Mouse (Mus musculus): Measurements from ENCODE around the gene Vcp. TPM values are rescaled to one million over a fixed set of nuclear protein-coding genes. Genes with fewer than 3 reads are reported as not detected.

The Vcp gene
- polyA plus RNA-seq, 1 experiment from 2014 or later, result 692 TPM

DNA sequence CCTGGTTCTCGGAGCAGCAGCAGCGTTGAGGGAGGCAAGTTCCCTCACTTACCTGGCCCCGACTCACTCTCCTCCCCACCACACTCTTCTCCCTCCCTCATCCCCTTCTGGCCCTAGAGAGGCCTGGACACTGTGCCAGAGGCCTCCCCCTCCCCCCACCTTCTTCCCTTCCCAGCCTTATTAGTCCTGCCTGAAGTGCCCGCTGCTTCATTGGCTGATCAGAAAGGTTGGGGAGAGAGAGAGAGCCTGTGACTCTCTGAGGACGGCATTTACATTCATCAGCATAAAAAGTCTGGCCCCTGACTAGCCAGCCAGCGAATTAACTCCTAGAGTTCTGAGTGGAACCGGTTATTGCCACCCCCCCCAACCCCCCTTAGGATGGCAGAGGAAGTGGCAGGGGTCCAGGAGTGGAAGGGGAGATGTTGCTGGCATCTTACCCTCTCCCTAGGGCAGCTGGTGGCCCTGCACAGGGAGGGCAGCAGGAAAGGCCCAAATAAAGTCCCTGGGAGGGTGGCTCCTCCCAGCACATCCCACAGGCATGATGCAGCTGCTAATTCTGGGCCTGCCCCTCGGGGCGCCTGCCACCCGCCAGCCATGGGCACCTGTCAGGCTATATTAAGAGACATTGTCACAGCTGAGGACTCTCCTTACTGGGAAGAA, 46.7 kb downstream of the Vcp start:
- no peaks in the 10 kb centered on the region for H3K9me3 ChIP-seq
- no peak overlapping the region for H3K27ac ChIP-seq
- peaks cover 40% of the 10 kb centered on the region for H3K36me3 ChIP-seq
- 21% methylated on average over 10 of the region's 10 CpGs for WGBS
- no peak overlapping the region for H3K9ac ChIP-seq (replicated peaks)
- no peak overlapping the region for H3K4me3 ChIP-seq (replicated peaks)
- peaks cover 6% of the 10 kb centered on the region for H3K27me3 ChIP-seq
- no peak for ATAC-seq (ENCODE audit: insufficient number of reproducible peaks, insufficient read depth, low FRiP score, low TSS enrichment, low read depth)
- peaks cover 39% of the 10 kb centered on the region for H3K4me1 ChIP-seq (replicated peaks)
- no peak overlapping the region for H3K4me2 ChIP-seq

GRCm38 (mm10) chr4:42952563-42952962, 47.7 kb downstream of the Vcp start:
- peaks cover 32% of the 10 kb centered on the region for H3K36me3 ChIP-seq
- no peak overlapping the region for H3K4me2 ChIP-seq
- no peak for ATAC-seq (ENCODE audit: insufficient number of reproducible peaks, insufficient read depth, low FRiP score, low TSS enrichment, low read depth)
- WGBS, result 78% methylated on average over 7 of the region's 7 CpGs
- peaks cover 40% of the 10 kb centered on the region for H3K4me1 ChIP-seq (replicated peaks)
- H3K4me3 ChIP-seq (replicated peaks), result no peak overlapping the region
- no peak overlapping the region for H3K27ac ChIP-seq
- H3K9me3 ChIP-seq, result no peaks in the 10 kb centered on the region
- H3K9ac ChIP-seq (replicated peaks), result no peak overlapping the region
- peaks cover 16% of the 10 kb centered on the region for H3K27me3 ChIP-seq

DNA sequence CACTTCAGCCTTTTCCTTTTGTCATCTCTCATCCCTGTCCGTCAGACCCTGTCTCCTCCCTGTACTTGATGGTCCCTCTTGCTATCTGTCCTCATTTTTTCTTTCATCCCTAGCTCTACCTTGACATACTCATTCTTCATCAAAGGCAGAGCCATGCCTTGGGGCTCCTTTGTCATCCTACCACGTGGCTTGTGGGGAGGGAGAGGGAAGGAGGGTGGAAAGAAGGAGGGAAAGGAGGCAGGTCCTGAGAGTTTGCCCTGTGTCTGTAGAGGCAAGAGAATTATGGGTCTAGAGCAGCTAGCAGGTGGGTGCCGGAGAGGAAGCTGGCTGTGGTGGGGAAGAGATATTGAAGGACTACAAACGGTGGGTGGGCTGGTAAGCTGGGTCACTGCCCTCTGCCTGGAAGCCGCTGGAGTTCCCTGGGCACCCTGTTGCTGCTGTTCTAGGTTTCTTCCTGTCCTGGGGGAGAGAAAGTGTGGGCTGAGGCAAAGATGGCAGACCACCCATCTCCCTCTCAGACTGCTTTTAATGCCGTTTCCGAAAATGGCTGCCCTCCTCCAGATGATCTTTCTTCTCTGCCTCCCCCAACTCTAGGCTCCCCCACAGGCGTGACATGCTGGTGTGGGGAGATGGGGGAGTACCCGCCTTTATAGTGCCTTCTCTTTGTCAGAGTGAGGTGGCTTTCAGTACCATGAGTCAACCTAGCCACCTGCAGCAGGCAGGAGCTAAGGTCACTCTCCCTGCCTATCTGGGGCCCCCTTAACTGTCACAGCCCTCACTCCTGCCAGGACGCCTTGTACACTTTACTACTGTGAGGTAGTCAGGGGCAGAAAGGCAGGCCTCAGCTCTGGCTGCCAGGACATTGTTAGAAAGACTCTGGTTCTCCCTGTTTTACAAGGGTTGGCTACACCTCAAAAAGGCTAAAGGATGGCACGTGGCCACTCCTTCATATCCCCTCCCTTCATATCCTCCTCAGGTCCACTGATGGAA, 48.8 kb downstream of the Vcp start:
- Histone ChIP-seq H3K9ac (replicated peaks) (no peak overlapping the region), H3K27me3 (peaks cover 23% of the 10 kb centered on the region), H3K9me3 (no peaks in the 10 kb centered on the region), H3K4me1 (replicated peaks) (peaks cover 40% of the 10 kb centered on the region), H3K4me3 (replicated peaks) (no peak overlapping the region), H3K36me3 (peaks cover 22% of the 10 kb centered on the region; the same call in 1 of the 2 replicates), H3K4me2 (peak overlapping the region; percentile 67), H3K27ac (no peak overlapping the region)
- ATAC-seq (ENCODE audit: insufficient number of reproducible peaks, insufficient read depth, low FRiP score, low TSS enrichment, low read depth), result no peak
- 65% methylated on average over 11 of the region's 11 CpGs for WGBS

DNA sequence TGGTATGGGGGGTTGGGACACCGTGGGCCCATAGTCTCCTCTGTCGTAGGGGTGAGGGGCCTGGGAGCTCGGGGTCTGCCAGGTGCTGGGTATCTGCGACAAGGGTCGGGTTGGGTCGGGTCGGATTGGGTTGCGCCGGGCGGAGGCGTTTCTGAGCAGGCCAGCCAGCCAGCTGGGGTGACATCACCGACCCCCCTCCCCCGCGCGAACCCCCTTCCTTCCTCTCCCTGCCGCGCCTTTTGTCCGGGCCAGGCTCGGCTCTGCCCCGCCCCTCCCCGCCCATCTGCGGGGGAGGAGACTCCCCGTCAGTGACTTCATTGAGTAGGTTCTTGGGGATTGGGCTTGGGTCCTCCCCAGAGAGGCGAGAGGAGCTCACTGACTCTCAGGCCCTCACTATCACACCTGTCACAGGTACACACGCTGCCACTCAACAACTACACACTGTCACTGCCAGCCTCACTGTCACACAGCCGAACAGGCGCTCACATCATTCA, 50.2 kb downstream of the Vcp start:
- peak; percentile 64 for ATAC-seq (ENCODE audit: insufficient number of reproducible peaks, insufficient read depth, low FRiP score, low TSS enrichment, low read depth)
- Histone ChIP-seq H3K9me3 (no peaks in the 10 kb centered on the region), H3K4me3 (replicated peaks) (peak overlapping the region; percentile 73), H3K27me3 (peaks cover 28% of the 10 kb centered on the region), H3K36me3 (peaks cover 12% of the 10 kb centered on the region; the same call in 1 of the 2 replicates), H3K4me1 (replicated peaks) (peaks cover 40% of the 10 kb centered on the region), H3K27ac (peak overlapping the region; percentile 92), H3K4me2 (peak overlapping the region; percentile 67), H3K9ac (replicated peaks) (peak overlapping the region; percentile 84)
- whole genome bisulfite sequencing, result 1% methylated on average over 26 of the region's 27 CpGs

DNA sequence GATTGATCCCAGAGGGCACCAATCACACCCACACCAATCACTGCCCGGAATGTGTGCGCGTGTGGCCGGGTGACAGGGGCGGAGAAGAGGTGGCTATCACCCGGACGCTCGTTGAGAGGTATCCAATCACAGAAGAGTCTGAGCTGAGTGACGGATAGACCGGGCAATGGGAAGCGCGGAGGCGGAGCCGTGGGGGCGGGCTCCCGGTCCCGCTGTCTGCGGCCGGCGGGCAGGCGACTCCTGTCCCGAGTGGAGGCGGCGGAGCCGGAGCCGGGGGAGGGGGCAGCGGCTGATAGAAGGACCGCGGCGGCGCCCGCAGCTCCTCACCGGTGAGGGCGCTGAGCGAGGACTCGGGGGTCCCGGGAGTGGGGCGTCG, 50.6 kb downstream of the Vcp start, which contains the start of gene Dnajb5:
Gene Dnajb5, plus strand, starts transcription at position 139 of the 376 bp plus-strand sequence.
- peaks cover 8% of the 10 kb centered on the region; the same call in 1 of the 2 replicates for H3K36me3 ChIP-seq
- WGBS, result under 1% methylated on average over 37 of the region's 39 CpGs
- H3K4me3 ChIP-seq (replicated peaks), result peak within 1 kb of the TSS; percentile 73
- H3K27me3 ChIP-seq, result peaks cover 28% of the 10 kb centered on the region
- peak within 1 kb of the TSS; percentile 67 for H3K4me2 ChIP-seq
- H3K4me1 ChIP-seq (replicated peaks), result peaks cover 40% of the 10 kb centered on the region
- H3K27ac ChIP-seq, result peak within 1 kb of the TSS; percentile 92
- H3K9me3 ChIP-seq, result no peaks in the 10 kb centered on the region
- ATAC-seq (ENCODE audit: insufficient number of reproducible peaks, insufficient read depth, low FRiP score, low TSS enrichment, low read depth), result peak; percentile 96
- H3K9ac ChIP-seq (replicated peaks), result peak within 1 kb of the TSS; percentile 84

GRCm38 (mm10) chr4:42949051-42949675, 51.1 kb downstream of the Vcp start:
- Histone ChIP-seq H3K4me2 (peak overlapping the region; percentile 67), H3K4me1 (replicated peaks) (peaks cover 40% of the 10 kb centered on the region), H3K27me3 (peaks cover 28% of the 10 kb centered on the region), H3K27ac (no peak overlapping the region), H3K4me3 (replicated peaks) (peak overlapping the region; percentile 73), H3K36me3 (peaks cover 8% of the 10 kb centered on the region; the same call in 1 of the 2 replicates), H3K9me3 (no peaks in the 10 kb centered on the region), H3K9ac (replicated peaks) (peak overlapping the region; percentile 84; the same call in 1 of the 2 replicates)
- WGBS, result 8% methylated on average over 14 of the region's 14 CpGs
- no peak for ATAC-seq (ENCODE audit: insufficient number of reproducible peaks, insufficient read depth, low FRiP score, low TSS enrichment, low read depth)

DNA sequence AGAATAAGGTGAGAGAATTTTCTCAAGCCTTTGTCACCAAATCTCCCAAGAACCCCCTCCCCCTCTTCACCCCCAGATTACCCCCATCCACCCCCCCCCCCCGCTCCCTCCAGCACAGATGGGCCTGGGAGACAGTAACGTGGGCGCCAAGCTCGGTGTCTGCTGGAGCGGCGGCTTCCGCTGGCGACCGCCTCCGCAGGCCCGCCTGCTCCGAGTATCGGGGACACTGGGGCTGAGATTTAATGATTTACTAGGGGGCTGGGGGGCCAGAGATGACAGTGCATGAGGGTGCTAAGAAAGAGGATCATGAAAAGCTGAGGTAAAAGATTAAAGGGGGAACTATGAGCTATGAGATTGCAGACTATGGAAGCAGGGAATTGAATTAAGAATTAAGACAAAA, 51.8 kb downstream of the Vcp start:
- Histone ChIP-seq H3K9me3 (no peaks in the 10 kb centered on the region), H3K27ac (no peak overlapping the region), H3K4me3 (replicated peaks) (no peak overlapping the region), H3K9ac (replicated peaks) (no peak overlapping the region), H3K36me3 (peaks cover 4% of the 10 kb centered on the region; the same call in 1 of the 2 replicates), H3K4me2 (peak overlapping the region; percentile 67), H3K27me3 (peaks cover 28% of the 10 kb centered on the region), H3K4me1 (replicated peaks) (peaks cover 36% of the 10 kb centered on the region)
- WGBS, result 32% methylated on average over 13 of the region's 13 CpGs
- no peak for ATAC-seq (ENCODE audit: insufficient number of reproducible peaks, insufficient read depth, low FRiP score, low TSS enrichment, low read depth)

- no peak overlapping the region for H3K4me2 ChIP-seq
- WGBS, result 49% methylated on average over 10 of the region's 10 CpGs
- H3K27ac ChIP-seq, result no peak overlapping the region
- H3K9me3 ChIP-seq, result no peaks in the 10 kb centered on the region
- no peak for ATAC-seq (ENCODE audit: insufficient number of reproducible peaks, insufficient read depth, low FRiP score, low TSS enrichment, low read depth)
- no peak overlapping the region for H3K4me3 ChIP-seq (replicated peaks)
- H3K36me3 ChIP-seq, result no peaks in the 10 kb centered on the region
- peaks cover 25% of the 10 kb centered on the region for H3K4me1 ChIP-seq (replicated peaks)
- peaks cover 28% of the 10 kb centered on the region for H3K27me3 ChIP-seq
- H3K9ac ChIP-seq (replicated peaks), result no peak overlapping the region
These were observed 53.5 kb downstream of the Vcp start for GRCm38 (mm10) chr4:42946733-42947290.

DNA sequence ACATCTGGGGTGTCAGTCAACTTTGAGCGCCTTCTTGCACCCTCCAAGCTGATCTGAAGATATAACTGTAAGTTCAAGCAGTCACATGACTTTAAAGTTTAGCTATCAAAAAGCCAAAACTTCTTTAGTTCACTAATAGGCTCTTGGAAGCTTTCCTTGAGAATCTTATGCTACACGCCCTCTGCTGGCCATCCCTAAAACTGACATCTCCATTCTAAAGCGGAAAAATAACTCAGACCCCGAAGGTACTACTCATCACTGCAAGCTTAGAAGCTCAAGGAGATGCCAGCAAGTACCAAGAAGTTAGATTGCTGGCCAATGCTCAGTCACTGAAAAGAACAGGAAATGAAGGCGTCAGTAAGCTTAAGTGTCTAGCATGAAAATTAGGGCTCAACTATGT, 54.4 kb downstream of the Vcp start:
- H3K9me3 ChIP-seq, result no peaks in the 10 kb centered on the region
- H3K9ac ChIP-seq (replicated peaks), result no peak overlapping the region
- peaks cover 29% of the 10 kb centered on the region for H3K27me3 ChIP-seq
- H3K4me1 ChIP-seq (replicated peaks), result peaks cover 17% of the 10 kb centered on the region
- H3K4me3 ChIP-seq (replicated peaks), result no peak overlapping the region
- no peak overlapping the region for H3K27ac ChIP-seq
- 8% methylated on average over 5 of the region's 5 CpGs for WGBS
- H3K36me3 ChIP-seq, result no peaks in the 10 kb centered on the region
- ATAC-seq (ENCODE audit: insufficient number of reproducible peaks, insufficient read depth, low FRiP score, low TSS enrichment, low read depth), result no peak
- H3K4me2 ChIP-seq, result no peak overlapping the region

DNA sequence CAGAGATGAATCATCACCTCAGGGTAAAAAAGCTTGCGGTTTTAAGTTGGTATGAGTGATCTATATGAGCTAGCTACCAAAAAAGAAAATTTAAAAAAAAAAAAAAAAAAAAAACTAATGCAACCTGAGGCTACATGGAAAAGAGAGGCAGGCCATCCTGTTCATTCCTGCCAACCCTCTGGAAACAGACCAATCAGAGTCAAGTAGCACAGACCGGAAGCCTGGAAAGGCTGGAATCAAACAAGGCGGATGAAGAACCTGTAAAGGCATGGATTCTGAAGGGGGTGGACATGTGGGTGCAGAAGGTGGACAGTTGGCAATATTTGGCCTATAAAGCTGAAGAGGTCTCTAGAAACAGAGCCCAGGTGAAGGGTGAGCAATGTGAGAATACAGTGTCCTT, 54.9 kb downstream of the Vcp start:
- no peak overlapping the region for H3K4me3 ChIP-seq (replicated peaks)
- no peak overlapping the region for H3K27ac ChIP-seq
- H3K4me1 ChIP-seq (replicated peaks), result peaks cover 11% of the 10 kb centered on the region
- H3K4me2 ChIP-seq, result no peak overlapping the region
- no peak for ATAC-seq (ENCODE audit: insufficient number of reproducible peaks, insufficient read depth, low FRiP score, low TSS enrichment, low read depth)
- 83% methylated on average over 3 of the region's 3 CpGs for WGBS
- no peaks in the 10 kb centered on the region for H3K36me3 ChIP-seq
- peaks cover 34% of the 10 kb centered on the region for H3K27me3 ChIP-seq
- no peaks in the 10 kb centered on the region for H3K9me3 ChIP-seq
- no peak overlapping the region for H3K9ac ChIP-seq (replicated peaks)
